Mouse (Mus musculus) lung, embryonic 16.5 days (tissue): ENCODE results near the gene Fbp2. TPM values are rescaled to one million over a fixed set of nuclear protein-coding genes. Genes with fewer than 3 reads are reported as not detected.

Experiments
- ATAC-seq: fragments of 200-750 bp; cut with Nextera tagmentation; 2 replicates; pipeline ENCODE4 v1.8.0; 2017; ENCODE audit warnings: low read depth, mild to moderate bottlenecking, moderate library complexity
- H3K27ac ChIP-seq: fragments of 300-500 bp; sonication (generic); 2 replicates; pipeline ENCODE4 v1.5.1; 2014; ENCODE audit warnings: mild to moderate bottlenecking, control low read depth, low read length
- H3K27me3 ChIP-seq: fragments of 300-500 bp; sonication (generic); 2 replicates; pipeline ENCODE4 v1.6.1; 2014; ENCODE audit warnings: low read depth, low read length, mixed read lengths; ENCODE audit not compliant: control insufficient read depth, insufficient read depth
- H3K36me3 ChIP-seq: fragments of 300-500 bp; sonication (generic); 2 replicates; pipeline ENCODE4 v1.6.1; 2014; ENCODE audit warnings: low read length; ENCODE audit not compliant: control insufficient read depth, insufficient read depth
- H3K4me1 ChIP-seq: fragments of 300-500 bp; sonication (generic); replicated peaks from 2 replicates; pipeline ENCODE4 v1.6.1; 2014; ENCODE audit warnings: low read length, mixed read lengths; ENCODE audit not compliant: control insufficient read depth, insufficient read depth
- H3K4me2 ChIP-seq: fragments of 300-500 bp; sonication (generic); 2 replicates; pipeline ENCODE4 v1.6.1; 2014; ENCODE audit warnings: low read depth, low read length, control low read depth
- H3K4me3 ChIP-seq: fragments of 300-500 bp; sonication (generic); 2 replicates; pipeline ENCODE4 v1.5.1; 2014; ENCODE audit warnings: mild to moderate bottlenecking, low read length, control low read depth
- H3K9ac ChIP-seq: fragments of 300-500 bp; sonication (generic); 2 replicates; pipeline ENCODE4 v1.6.1; 2014; ENCODE audit warnings: low read length, control low read depth
- H3K9me3 ChIP-seq: fragments of 300-500 bp; sonication (generic); 2 replicates; pipeline ENCODE4 v1.6.1; 2016; ENCODE audit warnings: low read length; ENCODE audit not compliant: control insufficient read depth
- WGBS: fragments of 180-500 bp; shearing (Covaris S2); extraction: QIAGEN DNeasy Blood & Tissue Kit; methylation state at CpG from one replicate; pipeline ENCODE4 v1.1.7; 2014; 5-methylcytosine and 5-hydroxymethylcytosine counted together
- polyA plus RNA-seq: library from polyadenylated mRNA; unstranded; fragments of >200 nt; fragmentation: Nextera tagmentation; extraction: Ambion mirVana; gene quantifications from 2 replicates; pipeline ENCODE4 v1.2.1, GENCODE M21; 2015

The Fbp2 gene
- 0.73 and 1.4 TPM in 2 replicates for polyA plus RNA-seq

DNA sequence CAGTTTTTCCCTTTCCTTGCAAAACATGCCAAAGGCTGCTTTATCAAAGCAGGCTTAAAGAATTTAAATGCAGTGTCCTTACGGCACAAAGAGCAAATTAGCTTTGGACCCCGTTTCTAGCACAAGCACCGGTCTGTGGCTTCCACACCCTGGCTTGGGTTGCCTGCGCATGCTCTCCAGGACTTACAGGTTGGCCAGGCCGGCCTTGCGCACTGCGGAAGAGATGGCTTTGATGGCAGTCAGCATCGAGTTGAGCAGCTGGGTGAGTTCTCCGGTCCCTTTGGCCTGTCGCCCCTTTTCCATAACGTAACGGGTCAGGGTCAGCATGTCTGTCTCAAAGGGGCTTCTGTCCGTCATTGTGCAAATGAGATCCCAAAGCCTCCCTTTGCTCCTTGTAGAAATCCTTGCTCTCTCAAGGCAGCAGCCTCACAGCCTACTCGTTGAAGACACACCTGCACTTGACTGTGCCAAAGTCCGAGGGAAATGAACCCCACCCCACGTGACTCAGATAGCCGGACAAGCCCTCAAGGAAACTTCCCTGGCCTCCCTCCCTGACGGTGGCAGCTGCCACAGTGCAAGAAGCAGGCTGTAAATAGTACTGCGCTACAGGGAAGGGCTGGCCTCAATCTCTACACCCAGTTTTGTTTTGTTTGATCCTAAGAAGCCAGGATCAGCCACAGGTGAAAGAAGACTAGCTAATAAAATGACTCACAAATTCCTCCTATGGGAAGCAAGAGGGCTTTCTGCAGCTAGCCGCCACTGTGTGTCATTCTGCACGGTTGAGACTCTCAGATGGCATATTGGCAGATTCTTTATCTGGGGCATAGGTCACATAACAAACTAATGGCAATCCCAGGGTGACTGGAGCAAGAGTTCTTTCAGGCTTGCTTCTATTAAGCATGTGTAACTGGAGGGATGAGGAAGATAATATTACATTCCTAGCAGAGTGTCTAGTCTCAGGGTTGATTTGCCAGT, at the start of gene Fbp2:
TSS of gene Fbp2 (minus strand) at position 482 of the 975 bp plus-strand sequence.
- ATAC-seq: 0 out of 2 replicates have a peak, but pooled peaks have one; percentile 10
- Histone ChIP-seq H3K27me3 (no peaks in the 10 kb centered on the region), H3K9ac (no peak within 1 kb of the TSS), H3K36me3 (no peaks in the 10 kb centered on the region), H3K4me2 (no peak within 1 kb of the TSS), H3K4me3 (no peak within 1 kb of the TSS), H3K9me3 (no peaks in the 10 kb centered on the region), H3K27ac (no peak within 1 kb of the TSS), H3K4me1 (peaks cover 12% of the 10 kb centered on the region)
- 54% methylated on average over 21 of the region's 21 CpGs for WGBS

GRCm38 (mm10) chr13:62907527-62908162, 49.4 kb upstream of the Fbp2 start:
- 0 out of 2 replicates have a peak, but pooled peaks have one; percentile 26 for ATAC-seq
- no peak overlapping the region for H3K4me2 ChIP-seq

DNA sequence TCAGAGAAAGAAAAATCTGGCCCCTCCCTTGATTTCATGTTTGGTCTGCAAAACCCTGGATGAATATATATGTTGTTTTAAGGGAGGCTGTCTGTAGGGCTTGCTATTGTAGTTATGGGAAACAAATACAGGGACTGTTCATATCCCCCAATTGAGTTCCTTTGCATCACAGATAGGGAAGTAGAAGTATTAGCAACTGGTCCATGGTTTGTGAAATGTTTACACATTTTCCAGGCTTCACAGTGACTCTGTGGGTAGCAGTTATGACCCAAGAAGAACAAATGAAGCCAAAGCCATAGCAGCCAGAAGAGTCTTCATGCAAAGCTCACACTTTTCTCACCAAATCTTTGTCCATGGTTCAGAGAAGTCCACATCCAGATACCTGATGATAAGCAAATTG, 42.9 kb upstream of the Fbp2 start:
- no peaks in the 10 kb centered on the region for H3K36me3 ChIP-seq
- H3K27ac ChIP-seq: no peak overlapping the region
- no peaks in the 10 kb centered on the region for H3K4me1 ChIP-seq
- H3K9me3 ChIP-seq: no peaks in the 10 kb centered on the region
- H3K4me3 ChIP-seq: no peak overlapping the region
- no peak for ATAC-seq
- H3K9ac ChIP-seq: no peak overlapping the region
- no peaks in the 10 kb centered on the region for H3K27me3 ChIP-seq
- no peak overlapping the region for H3K4me2 ChIP-seq

More at GRCm38 (mm10) chr13:62907527-62908162, 49.4 kb upstream of the Fbp2 start:
- no peak overlapping the region for H3K4me3 ChIP-seq
- no peak overlapping the region for H3K27ac ChIP-seq
- H3K9me3 ChIP-seq: no peaks in the 10 kb centered on the region
- 75% methylated on average over 14 of the region's 14 CpGs for WGBS
- H3K9ac ChIP-seq: no peak overlapping the region
- H3K27me3 ChIP-seq: no peaks in the 10 kb centered on the region
- peaks cover 6% of the 10 kb centered on the region; the same call in 1 of the 2 replicates for H3K4me1 ChIP-seq
- H3K36me3 ChIP-seq: no peaks in the 10 kb centered on the region

DNA sequence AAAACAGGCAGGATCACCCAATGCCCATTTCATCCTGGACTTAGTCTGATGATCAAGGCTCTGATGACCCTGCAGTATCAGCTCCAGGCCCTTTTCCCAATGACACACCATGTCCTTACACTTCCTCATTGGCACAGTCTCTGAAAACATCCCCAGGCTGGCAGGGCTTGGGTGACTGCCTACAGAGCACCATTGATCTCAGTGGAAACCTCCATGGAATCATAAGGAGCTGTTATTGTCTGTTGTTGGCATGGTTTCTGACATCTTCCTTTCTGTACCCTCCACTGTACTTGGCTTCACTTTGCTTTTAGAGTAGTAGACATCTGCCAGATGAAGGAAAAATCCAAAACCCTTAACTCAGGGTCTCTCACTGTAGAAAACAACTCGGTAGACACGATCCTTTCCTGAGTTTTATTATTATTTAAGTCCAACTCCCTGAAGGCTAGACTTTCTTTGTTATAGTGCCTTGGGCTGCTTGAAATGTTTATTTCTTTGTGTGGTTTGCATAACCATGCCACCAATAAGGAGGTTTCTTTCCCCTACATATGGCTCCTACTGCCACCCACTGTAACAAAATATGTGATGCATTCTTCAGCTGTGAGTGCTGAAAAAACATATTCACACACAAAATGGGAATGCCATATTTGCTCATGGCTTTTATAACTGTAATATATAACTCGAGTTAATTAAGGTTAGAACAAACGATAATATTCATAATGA, 39.9 kb upstream of the Fbp2 start:
- H3K27ac ChIP-seq: no peak overlapping the region
- no peak overlapping the region for H3K4me2 ChIP-seq
- 85% methylated on average over 4 of the region's 4 CpGs for WGBS
- H3K9me3 ChIP-seq: no peaks in the 10 kb centered on the region
- no peaks in the 10 kb centered on the region for H3K27me3 ChIP-seq
- H3K36me3 ChIP-seq: no peaks in the 10 kb centered on the region
- H3K4me3 ChIP-seq: no peak overlapping the region
- no peak for ATAC-seq
- H3K4me1 ChIP-seq: no peaks in the 10 kb centered on the region
- no peak overlapping the region for H3K9ac ChIP-seq

DNA sequence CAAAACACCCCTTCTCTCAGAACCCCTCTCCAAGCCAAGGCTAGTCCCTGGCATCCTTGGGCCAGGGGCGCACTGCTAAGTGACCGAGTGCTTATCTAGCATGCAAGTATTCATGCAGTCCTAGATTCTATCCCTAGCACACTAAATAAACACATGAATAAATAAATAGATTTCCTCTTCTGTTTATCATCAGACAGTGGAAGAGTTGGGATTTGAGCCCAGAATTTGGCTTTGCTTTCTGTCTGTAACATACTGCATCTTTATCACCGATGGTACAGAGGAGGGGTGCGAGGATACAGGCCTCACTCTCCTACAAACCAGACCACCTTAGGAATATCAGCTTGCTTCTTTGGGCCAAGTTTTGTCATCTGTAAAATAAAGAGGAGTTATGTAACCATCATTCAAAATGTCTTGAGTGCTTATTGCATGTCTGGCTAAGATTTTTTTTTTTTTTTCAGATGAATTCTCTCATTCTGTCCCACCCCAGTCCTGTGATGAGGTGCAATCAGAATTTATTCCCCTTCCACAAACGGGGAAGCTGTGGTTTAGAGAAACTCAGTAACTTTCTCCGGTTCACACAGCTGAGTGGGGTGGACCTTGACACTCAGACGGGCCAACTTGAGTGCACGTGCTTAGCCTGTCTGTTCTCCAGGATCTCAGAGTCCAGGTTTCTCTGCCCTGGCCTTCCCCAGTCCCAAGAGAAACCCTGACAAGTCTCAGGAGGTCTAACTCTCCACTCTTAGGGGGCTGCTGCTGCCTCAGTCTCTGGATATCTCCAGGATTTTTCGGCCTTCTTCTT, 35.0 kb upstream of the Fbp2 start:
- peak; percentile 65; the same call in 1 of the 2 replicates for ATAC-seq
- no peak overlapping the region for H3K9ac ChIP-seq
- H3K27ac ChIP-seq: no peak overlapping the region
- H3K9me3 ChIP-seq: no peaks in the 10 kb centered on the region
- no peak overlapping the region for H3K4me3 ChIP-seq
- H3K36me3 ChIP-seq: no peaks in the 10 kb centered on the region
- H3K4me1 ChIP-seq: no peaks in the 10 kb centered on the region
- H3K27me3 ChIP-seq: 0 out of 2 replicates have a peak, but pooled peaks cover 1% of the 10 kb centered on the region
- WGBS: 55% methylated on average over 9 of the region's 9 CpGs
- H3K4me2 ChIP-seq: no peak overlapping the region

- Histone ChIP-seq H3K9ac (no peak overlapping the region), H3K36me3 (no peaks in the 10 kb centered on the region), H3K27ac (no peak overlapping the region), H3K4me2 (no peak overlapping the region), H3K9me3 (no peaks in the 10 kb centered on the region), H3K27me3 (peaks cover 9% of the 10 kb centered on the region; the same call in 1 of the 2 replicates), H3K4me1 (peaks cover 2% of the 10 kb centered on the region; the same call in 1 of the 2 replicates), H3K4me3 (no peak overlapping the region)
- ATAC-seq: no peak
- WGBS: 41% methylated on average over 2 of the region's 2 CpGs
Measured at GRCm38 (mm10) chr13:62889311-62889710, 31.1 kb upstream of the Fbp2 start.

DNA sequence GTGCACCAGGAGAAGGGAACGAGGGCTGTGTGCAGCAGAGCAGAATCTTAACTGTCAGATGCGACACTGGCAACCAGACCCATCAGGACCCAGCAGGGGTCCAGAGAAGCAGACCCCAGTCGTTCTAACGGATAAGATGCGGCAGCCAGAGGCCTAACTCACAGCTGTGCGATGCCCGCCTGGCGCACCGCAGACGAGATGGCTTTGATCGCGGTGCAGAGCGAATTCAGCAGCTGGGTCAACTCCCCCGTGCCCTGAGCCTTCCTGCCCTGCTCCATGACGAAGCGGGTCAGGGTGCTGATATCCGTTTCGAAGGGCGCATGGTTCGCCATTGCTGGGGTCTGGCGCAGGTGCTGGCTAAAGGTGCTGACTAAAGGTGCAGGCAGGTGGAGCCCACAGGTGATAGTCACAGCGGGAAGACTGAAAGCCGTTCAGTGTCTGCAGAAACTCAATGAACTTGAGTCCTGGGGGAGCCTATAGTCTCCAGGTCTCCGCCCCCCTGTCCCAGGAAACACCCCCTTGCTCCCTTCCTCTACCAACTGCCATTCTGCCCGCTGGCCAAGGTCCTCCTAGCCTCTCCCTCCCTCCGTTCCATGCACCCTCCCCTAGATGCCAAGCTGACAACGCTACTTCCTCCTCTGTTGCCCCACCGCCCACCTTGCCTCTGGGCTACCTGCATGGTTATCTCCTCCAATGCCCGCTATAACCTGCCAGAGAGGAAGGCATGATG, 29.7 kb upstream of the Fbp2 start, which contains the start of gene Fbp1:
TSS of gene Fbp1 (minus strand) at position 571 of the 730 bp plus-strand sequence.
- Histone ChIP-seq H3K27ac (no peak within 1 kb of the TSS), H3K9ac (no peak within 1 kb of the TSS), H3K27me3 (peaks cover 9% of the 10 kb centered on the region; the same call in 1 of the 2 replicates), H3K36me3 (no peaks in the 10 kb centered on the region), H3K9me3 (no peaks in the 10 kb centered on the region), H3K4me3 (peak within 1 kb of the TSS; percentile 33), H3K4me2 (peak within 1 kb of the TSS; percentile 53), H3K4me1 (peaks cover 2% of the 10 kb centered on the region; the same call in 1 of the 2 replicates)
- WGBS: 5% methylated on average over 29 of the region's 29 CpGs
- peak; percentile 29 for ATAC-seq

DNA sequence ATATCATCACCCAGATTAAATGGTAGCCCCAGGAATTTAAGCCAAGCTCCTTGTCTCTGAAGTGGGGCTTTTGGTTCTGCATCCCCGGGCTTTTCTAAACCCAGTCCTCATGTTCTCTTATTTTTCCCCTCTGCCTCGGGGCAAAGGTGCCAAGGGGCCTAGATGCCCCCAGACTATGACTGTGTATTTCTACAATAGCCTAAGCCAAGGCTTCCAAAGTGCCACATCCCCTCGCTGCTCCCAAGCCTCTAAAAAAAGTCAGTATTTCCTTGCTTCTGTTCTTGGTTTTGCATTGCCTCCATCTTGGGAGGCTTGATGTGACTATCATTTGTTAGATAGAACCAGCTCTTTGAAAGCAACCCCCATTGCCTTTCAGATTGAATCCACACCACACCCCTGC, 26.3 kb upstream of the Fbp2 start:
- H3K36me3 ChIP-seq: no peaks in the 10 kb centered on the region
- WGBS: 77% methylated on average over 3 of the region's 3 CpGs
- H3K27me3 ChIP-seq: peaks cover 9% of the 10 kb centered on the region; the same call in 1 of the 2 replicates
- H3K4me1 ChIP-seq: peaks cover 2% of the 10 kb centered on the region; the same call in 1 of the 2 replicates
- no peaks in the 10 kb centered on the region for H3K9me3 ChIP-seq
- no peak overlapping the region for H3K27ac ChIP-seq
- ATAC-seq: no peak
- H3K9ac ChIP-seq: no peak overlapping the region
- H3K4me3 ChIP-seq: no peak overlapping the region
- no peak overlapping the region for H3K4me2 ChIP-seq
